Mouse (Mus musculus) Patski (cell line): ENCODE measurements around the gene Cbx4. TPM values are rescaled to one million over a fixed set of nuclear protein-coding genes. Genes with fewer than 3 reads are reported as not detected.

Experiments used
- ATAC-seq: fragments of 100-300 bp; one replicate; pipeline ENCODE4 v1.8.0; 2021
- CTCF ChIA-PET: fragments of 350-600 bp; sonication (Branson Sonifier 250); formaldehyde crosslinking; loops from one replicate; lab custom pipeline; 2022; ENCODE audit warnings: inconsistent platforms; lab: Charles Lee
- POLR2A ChIA-PET: fragments of 350-600 bp; sonication (Branson Sonifier 250); formaldehyde crosslinking; loops from one replicate; lab custom pipeline; 2022; ENCODE audit warnings: antibody characterized with exemption, inconsistent platforms; lab: Charles Lee
- DNase-seq: peaks from one replicate; pipeline ENCODE4 v3.0.0-alpha.2; 2011; ENCODE audit warnings: low read depth, low spot score
- H3K27me3 ChIP-seq: fragments of 371-371 bp; one replicate; pipeline ENCODE4 v1.5.1; 2021
- CTCF ChIP-seq: fragments of 100-300 bp; IDR thresholded peaks from one replicate; pipeline ENCODE4 v1.5.1; 2021
- in situ Hi-C: fragments of 300-500 bp; cut with MboI; formaldehyde crosslinking; loops from 3 replicates; pipeline ENCODE4 v1.11.1; 2018; ENCODE audit warnings: low pct_unique_long_range_greater_than_20kb, mixed read lengths
- polyA plus RNA-seq: library from polyadenylated mRNA; unstranded; gene quantifications from one replicate; pipeline ENCODE4 v1.2.3, GENCODE M21; 2021

Cbx4 gene
- polyA plus RNA-seq, 1 experiment from 2014 or later = 22.0 TPM

DNA sequence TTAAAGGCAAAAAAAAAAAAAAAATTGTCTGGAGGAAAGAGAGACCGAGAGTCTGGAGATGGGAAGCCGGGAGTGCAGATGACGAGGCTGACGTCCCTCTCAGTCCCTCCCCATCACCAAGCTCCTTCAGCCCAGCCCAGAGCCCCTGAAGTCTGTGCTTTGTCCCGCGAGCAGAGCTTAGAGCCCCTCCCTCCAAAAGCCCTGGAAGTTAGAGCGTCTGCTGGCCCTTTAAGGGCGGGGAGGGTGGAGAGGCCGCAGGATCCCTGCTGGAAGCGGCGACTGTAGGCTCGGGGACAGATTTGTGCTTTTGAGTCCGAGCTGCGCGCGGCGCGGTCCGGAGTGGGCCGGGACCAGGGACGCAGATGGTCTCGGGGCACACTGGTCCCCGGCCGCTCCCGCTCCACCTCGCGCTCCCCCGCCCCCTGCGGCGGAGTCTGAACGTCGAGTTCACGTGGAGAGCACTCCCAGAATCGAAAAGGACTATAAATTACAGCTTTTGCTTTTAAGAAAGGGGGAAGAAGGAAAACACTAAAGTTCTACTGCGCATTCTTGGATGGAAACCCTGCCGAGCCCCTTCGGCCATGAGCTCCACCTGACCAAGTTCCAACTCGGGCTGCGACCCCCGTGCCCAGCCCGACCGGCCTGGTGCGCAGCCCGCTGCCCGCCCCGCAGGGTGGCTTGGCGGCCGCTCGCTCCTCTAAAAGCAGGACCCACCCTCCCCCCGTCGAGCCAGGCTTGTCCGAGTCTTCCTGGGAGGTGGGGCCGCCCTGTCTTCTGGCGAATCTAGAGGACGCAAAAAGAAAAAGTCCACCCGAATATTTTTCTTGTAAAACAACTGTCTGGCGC, 48.9 kb downstream of the Cbx4 start:
- ChIA-PET CTCF (interaction anchor here (1.0 to 2.0 kb wide), 2 partner anchors 14 to 45 kb away, joined by 4 to 5 read pairs; no protein-coding TSS in a partner anchor), POLR2A (interaction anchor here (0.8 kb wide), 1 partner anchor 55 kb away, joined by 3 read pairs; no protein-coding TSS in a partner anchor)
- in situ Hi-C loops = no loop called here
- ATAC-seq (no peak), DNase-seq (no peak)
- no peaks in the 10 kb centered on the region for H3K27me3 ChIP-seq
- no peak for TF ChIP-seq CTCF

DNA sequence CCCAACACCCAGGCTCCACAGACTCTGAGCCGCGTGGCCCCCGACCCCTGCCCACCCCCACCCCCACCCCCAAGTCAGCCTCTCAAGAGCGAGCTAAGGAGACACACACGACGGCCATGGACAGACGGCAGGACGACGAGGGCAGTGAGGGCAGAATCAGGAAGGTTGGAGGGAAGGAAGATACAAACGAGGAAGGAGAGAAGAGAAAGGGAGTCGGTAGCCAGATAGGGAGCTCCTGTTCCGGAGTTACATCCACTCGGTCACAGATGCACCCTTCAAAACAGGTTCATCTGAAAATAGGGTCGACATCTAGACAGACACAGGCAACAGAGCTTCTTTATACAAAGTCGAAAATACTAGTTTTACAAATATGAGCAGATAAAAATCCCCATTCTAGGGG, 49.6 kb downstream of the Cbx4 start:
- DNase-seq (no peak), ATAC-seq (no peak)
- ChIA-PET POLR2A (interaction anchor here (0.8 kb wide), 1 partner anchor 56 kb away, joined by 3 read pairs; no protein-coding TSS in a partner anchor), CTCF (interaction anchor here (1.0 to 2.0 kb wide), 2 partner anchors 13 to 45 kb away, joined by 4 to 5 read pairs; no protein-coding TSS in a partner anchor)
- no peaks in the 10 kb centered on the region for H3K27me3 ChIP-seq
- in situ Hi-C loops = no loop called here
- no peak for TF ChIP-seq CTCF

DNA sequence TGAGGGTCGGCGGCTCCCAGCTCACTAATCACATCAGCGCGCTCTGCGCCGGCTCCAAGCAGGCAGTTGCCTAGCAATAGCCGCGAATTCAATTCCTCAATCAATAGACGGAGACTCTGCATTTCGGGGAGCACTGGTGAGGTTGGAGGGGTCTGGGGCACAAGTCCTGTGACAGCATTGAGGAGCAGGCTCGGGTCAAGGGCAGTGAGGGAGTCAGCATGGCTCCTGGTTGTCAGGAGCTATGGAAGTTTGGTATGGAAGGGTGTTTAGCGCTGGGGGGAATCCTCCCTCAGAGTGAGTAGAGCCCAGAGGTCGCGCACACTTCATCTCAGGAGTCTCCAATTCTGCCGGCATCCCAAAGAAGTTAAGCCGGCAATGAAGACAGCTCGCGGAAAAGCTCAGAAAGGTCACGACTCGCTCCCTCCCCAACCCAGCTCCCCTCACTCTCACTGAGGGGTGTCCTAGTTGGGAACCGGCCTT, 50.3 kb downstream of the Cbx4 start:
- ChIA-PET CTCF (interaction anchor here (0.6 to 1.0 kb wide), 2 partner anchors 12 to 155 kb away, joined by 3 to 4 read pairs; no protein-coding TSS in a partner anchor), POLR2A (no interaction called here)
- ATAC-seq = no peak
- no peak for DNase-seq
- TF ChIP-seq CTCF = no peak
- H3K27me3 ChIP-seq = no peaks in the 10 kb centered on the region
- in situ Hi-C loops = no loop called here

DNA sequence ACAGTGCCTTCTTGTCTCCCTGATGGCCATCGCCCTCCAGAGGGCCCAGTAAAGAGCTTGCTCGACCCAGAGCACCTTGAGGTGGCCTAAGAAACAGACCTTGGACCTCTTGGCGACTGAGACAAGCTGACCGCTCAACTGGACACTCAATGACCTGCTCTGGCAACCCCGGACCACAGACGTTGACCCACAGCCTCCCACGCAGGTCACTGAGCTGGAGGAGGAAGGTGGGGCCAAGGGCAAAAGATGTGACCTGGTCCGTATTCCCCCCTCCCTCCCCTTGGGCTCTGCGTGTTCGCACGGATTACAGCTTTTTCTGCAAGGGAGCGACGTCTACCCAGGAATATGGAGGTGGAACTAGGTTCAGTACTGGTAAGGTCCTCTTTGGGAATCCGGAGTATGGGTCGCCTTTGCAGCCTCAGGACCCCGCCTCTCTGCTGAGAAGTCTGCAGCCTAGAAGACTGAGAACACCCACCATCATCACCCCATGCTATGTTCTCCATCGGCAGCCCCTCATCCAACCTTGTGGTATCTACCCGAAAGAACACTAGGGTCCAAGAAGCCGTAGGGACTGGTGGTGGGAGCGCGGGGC, 50.8 kb downstream of the Cbx4 start:
- ChIA-PET CTCF (interaction anchor here (0.6 to 3.7 kb wide), 2 partner anchors 11 to 155 kb away, joined by 3 to 14 read pairs; no protein-coding TSS in a partner anchor), POLR2A (no interaction called here)
- ATAC-seq = no peak
- in situ Hi-C loops = no loop called here
- no peak for TF ChIP-seq CTCF
- no peaks in the 10 kb centered on the region for H3K27me3 ChIP-seq
- DNase-seq = no peak

DNA sequence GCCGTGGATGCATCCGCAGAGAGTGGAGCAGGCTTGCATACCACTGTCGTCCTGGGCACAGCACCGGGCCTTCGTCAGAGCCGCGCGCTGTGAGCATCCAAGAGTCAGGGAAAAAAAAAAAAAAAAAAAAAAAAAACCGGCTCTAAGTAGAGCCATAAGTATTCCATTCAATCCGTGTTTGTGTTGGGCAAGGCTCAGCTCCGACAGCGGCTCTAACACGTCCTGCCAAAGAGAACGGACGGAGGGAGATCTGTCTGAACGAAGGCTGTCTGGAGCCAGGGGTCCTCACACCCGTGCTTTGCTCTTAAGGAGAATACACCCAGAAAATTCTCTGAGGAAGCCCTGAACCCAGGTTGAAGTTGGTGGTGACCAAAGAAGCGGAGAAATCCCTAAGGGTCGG, 51.4 kb downstream of the Cbx4 start:
- ChIA-PET POLR2A (interaction anchor here (0.6 kb wide), 1 partner anchor 12 kb away, joined by 4 read pairs; no protein-coding TSS in a partner anchor), CTCF (interaction anchor here (3.7 kb wide), 1 partner anchor 10 kb away, joined by 14 read pairs; no protein-coding TSS in a partner anchor)
- ATAC-seq (no peak), DNase-seq (no peak)
- no peak for TF ChIP-seq CTCF
- H3K27me3 ChIP-seq = no peaks in the 10 kb centered on the region
- in situ Hi-C loops = no loop called here

DNA sequence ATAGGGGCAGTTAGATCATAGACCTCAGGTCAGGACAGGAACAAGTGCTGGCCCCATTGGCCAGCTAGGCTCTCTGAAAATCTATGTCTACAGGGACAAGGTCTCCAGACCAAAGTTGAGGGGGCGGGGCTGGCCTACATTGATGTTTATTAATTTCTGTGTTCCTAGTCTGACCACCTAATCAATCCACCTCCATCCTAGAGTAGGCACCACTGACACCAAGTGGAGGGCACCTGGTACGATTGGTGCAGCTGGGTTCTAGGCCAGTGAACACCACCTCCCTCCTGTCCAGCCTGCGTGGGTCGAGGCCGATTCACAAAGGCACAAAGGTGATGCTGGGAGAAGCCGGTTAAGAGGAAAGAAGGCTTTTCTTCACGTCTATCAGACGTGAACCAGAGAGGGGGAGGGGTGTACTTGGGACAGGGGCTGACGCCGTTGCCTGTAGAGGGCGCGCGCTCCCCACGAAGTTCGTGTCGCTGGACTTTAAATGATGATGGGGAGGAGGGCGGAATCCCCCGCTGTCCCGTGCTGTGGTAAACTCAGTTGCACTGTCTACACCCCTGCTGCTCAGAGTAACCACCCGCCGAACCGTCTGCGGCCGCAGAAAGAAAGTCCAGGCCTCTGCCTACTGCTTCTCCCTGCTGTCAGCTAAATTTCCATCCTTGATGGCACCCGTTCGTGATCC, 52.0 kb downstream of the Cbx4 start:
- ChIA-PET CTCF (interaction anchor here (0.7 to 3.7 kb wide), 3 partner anchors 10 to 156 kb away, joined by 4 to 14 read pairs (median 4); no protein-coding TSS in a partner anchor), POLR2A (interaction anchor here (0.6 kb wide), 1 partner anchor 13 kb away, joined by 4 read pairs; no protein-coding TSS in a partner anchor)
- no peak for DNase-seq
- H3K27me3 ChIP-seq = no peaks in the 10 kb centered on the region
- ATAC-seq = peak; percentile 31
- in situ Hi-C loops = no loop called here
- TF ChIP-seq CTCF = no peak

Other genes with a start within 250 kb of the Cbx4 start
- gene Rbfox3, start 174.6 kb downstream of the Cbx4 start, polyA plus RNA-seq = not detected
- gene Enpp7, start 98.0 kb downstream of the Cbx4 start, polyA plus RNA-seq = not detected
- gene Cbx2, start 63.3 kb downstream of the Cbx4 start, polyA plus RNA-seq = 9.3 TPM
- gene Cbx8, start 45.3 kb downstream of the Cbx4 start, polyA plus RNA-seq = 14.6 TPM
- gene Tbc1d16, start 142.3 kb upstream of the Cbx4 start, polyA plus RNA-seq = 17.4 TPM
- 0.13 TPM for gene Ccdc40, start 142.4 kb upstream of the Cbx4 start, polyA plus RNA-seq
- 263 TPM for gene Gaa, start 181.7 kb upstream of the Cbx4 start, polyA plus RNA-seq
- 147 TPM for gene Eif4a3, start 213.9 kb upstream of the Cbx4 start, polyA plus RNA-seq
- gene Card14, start 221.5 kb upstream of the Cbx4 start, polyA plus RNA-seq = 0.26 TPM